Comparison of ENCODE assay signal across 12 mouse cellular contexts in the genomic region with DNA sequence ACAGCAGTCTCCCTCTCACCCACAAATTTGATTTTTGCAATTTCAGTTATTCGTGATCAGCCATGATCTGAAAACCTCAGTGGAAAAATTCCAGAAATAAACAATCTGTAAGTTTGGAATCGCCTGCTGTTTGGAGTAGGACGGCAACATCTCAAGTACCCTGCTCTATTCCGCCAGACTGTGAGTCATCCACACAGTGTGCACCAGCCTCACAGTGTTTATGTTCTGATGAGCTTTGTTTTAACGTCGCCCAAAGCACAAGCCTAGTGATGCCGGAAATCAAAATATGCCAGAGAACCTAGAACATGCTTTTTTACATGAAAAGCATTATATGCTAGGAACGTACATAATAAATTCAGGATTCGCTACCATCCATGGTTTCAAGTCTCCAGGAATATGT.
"Had no signal": no experiment of that assay in that cellular context is flagged by ENCODE, and none has a peak within 500 bp of the region (broad histone marks: within the 10 kb centered on the region; RNA-seq: fewer than 3 reads in every experiment).

No protein-coding gene starts in this region.

- DNase-seq: kidney, adult 11 months; kidney, adult 9 months; kidney, postnatal 10 days; kidney, postnatal 4 days; right cerebral cortex, adult 18-20 months; right cerebral cortex, postnatal 25 days; thymus, postnatal 4 days had no signal

- H3K27ac ChIP-seq: limb, embryonic 10.5 days; liver, embryonic 12.5 days; lung, embryonic 15.5 days; midbrain, embryonic 13.5 days had no signal

- H3K4me3 ChIP-seq: left cerebral cortex, adult 2 months; limb, embryonic 10.5 days; liver, embryonic 12.5 days; lung, embryonic 15.5 days; midbrain, embryonic 13.5 days had no signal

- ATAC-seq: liver, embryonic 12.5 days; midbrain, embryonic 13.5 days had no signal
